Mouse (Mus musculus): Measurements from ENCODE around the gene Atp8b3.

Gene Atp8b3

GRCm38 (mm10) chr10:80538710-80539394, at the start of gene Atp8b3:
Gene Atp8b3, minus strand, starts transcription at chr10:80539124.
- DNase-seq (ENCODE audit: low read depth) = peak; percentile 99

DNA sequence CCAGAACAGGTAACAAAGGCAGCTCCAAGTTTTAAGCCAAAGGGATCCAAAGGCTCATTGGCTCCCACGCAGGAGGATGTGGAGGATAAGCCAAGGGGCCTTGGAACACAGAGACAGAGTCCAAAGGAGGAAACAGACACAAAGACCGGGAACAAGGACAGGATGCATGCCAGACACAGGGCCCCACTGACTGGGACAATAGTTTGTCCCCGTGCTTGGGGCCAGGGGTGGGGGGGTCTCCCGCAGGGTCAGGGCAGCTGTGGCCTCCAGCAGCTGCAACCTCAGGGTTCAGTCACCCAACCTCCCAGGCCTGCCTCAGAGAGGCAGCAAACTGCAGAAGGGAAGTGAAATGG, 48.4 kb upstream of the Atp8b3 start:
- DNase-seq (ENCODE audit: low read depth) = no peak

DNA sequence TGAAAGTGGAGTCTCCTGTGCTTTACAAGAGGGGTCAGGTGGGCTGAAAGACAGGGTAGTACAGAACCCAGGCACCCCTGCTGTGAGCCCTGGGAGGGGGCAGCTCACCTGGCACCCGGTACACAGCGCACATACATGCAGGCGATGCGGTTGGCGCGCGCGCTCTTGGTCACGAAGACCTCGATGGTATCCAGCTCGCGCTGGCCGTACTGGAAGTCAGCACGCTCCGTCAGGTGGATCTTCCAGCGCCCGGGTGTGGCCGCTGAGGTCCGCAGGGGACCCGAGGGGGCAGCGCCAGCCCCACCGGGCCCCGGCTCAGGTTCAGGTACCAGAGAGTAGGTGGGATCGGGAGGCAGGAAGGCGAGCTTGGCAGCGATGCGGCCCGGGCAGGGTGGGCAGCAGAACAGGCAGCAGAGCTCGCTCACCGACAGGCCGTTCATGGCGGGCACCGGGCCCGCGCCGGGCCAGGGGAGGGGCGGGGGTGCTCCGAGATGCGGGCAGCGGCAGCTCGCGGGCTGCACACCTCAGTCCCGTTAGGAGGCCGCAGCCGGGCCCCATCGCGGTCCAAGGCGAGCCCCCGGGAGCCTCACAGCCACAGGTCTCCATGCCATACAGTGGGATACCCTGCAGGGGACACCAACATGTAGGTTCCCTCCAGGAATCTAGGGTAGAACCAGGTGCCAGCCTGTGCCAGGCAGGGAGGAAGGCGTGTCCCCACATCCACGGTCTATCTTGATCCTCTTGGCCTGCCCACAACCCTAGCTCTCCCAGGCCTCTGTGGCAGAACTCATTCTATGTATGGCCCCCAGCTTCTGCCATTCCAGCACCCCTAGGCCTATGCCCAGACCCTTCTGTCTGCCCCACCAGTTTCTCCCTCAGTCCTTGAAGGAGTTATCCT, 47.7 kb upstream of the Atp8b3 start:
- no peak for DNase-seq (ENCODE audit: low read depth)

GRCm38 (mm10) chr10:80585581-80585980, 46.7 kb upstream of the Atp8b3 start:
- no peak for DNase-seq (ENCODE audit: low read depth)

DNA sequence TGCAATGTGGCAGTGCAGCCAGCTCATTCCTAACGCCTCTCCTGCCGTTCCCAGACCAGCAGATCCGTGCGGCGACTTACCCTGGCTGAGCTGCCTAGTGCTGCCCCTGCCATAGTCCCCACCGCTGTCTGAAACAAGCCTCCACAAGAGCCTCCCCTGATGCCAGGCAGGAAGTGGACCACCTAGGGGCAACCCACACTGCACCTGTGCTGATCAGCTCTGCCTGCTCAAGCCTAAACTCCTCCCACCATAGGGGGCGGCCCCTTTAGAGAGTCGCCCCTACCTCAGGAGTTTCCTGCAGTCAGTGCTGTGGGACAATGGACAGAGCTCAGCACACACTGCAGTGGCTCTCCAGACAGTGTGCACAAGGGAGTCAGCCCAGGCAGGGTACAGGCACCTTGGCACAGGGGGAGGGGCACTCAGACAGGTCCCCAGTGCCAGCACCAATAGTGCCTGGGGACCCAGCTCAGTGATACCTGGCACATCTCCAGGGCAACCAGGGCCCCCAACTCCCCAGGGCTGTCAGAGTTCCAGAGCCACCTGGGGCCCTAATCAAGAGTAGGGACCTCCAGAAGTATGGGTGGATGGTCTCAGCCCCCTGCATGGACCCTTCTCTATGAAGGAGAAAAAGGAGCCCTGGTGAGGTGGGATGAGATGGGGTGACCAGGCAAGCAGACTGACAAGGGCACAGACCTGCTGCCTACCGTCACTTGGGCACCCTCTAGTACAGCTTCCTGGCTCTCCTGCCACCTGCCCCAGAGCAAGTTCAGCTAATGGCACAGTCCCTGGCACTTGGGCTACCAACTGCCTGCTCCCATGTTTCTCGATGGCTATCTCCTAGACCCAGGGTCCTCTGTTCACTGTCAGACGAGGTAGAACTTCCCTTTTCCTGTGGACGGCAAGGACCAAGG, 46.0 kb upstream of the Atp8b3 start:
- DNase-seq (ENCODE audit: low read depth) = no peak

- no peak for DNase-seq (ENCODE audit: low read depth)
These were observed 45.1 kb upstream of the Atp8b3 start for GRCm38 (mm10) chr10:80584045-80584488.

GRCm38 (mm10) chr10:80583047-80583446, 44.1 kb upstream of the Atp8b3 start:
- DNase-seq (ENCODE audit: low read depth) = no peak

GRCm38 (mm10) chr10:80578911-80579310, 40.0 kb upstream of the Atp8b3 start:
- DNase-seq (ENCODE audit: low read depth) = peak; percentile 82

GRCm38 (mm10) chr10:80578131-80578750, 39.3 kb upstream of the Atp8b3 start:
- DNase-seq (ENCODE audit: low read depth) = peak; percentile 79

DNA sequence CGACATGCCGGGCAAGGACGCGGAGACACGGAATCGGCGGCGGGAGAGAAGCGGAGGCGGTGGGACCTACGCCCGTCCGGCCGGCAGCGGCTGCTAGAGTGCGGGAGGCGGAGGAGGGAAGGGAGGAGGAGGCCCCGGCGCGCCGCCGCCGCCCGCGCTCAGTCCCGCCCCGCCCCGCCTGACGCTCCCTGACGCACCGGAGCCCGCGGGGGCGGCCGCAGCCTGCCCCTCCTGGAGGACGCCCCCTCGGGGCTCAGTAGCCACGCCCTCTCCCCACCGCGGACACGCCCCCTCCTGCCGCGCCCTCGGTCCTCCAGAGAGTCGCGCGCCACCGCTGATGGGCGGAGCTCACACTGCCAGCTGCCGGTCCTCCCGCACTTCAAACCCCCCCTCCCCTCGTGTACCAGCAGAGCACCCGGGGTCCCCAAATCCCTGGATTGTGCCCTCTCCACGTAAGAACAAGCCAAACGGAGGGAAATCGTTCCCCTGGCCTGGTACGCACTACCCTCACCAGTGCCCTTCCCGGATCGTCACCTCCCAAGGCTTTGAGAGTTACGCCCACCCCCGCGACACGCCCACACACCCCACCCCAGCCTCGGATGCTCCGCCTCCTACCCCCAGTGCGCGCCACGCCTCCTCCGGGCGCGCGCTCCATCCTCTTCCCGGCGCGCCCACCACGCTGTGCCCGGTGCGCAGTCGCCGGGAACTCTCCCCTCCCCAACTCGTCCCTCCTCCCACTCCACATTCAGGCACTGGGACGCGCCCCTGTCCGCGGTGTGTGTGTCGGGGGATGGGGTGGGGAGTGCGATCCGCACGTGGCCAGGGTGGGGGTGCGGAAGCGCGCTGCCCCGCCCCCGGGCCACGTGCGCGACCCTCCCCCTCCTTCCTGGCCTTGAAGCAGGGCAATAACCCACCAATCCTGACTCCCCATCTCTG, 38.5 kb upstream of the Atp8b3 start, which contains the start of gene Klf16:
Gene Klf16 (minus strand): TSS at position 127 of the 936 bp plus-strand sequence.
- peak; percentile 94 for DNase-seq (ENCODE audit: low read depth)

DNA sequence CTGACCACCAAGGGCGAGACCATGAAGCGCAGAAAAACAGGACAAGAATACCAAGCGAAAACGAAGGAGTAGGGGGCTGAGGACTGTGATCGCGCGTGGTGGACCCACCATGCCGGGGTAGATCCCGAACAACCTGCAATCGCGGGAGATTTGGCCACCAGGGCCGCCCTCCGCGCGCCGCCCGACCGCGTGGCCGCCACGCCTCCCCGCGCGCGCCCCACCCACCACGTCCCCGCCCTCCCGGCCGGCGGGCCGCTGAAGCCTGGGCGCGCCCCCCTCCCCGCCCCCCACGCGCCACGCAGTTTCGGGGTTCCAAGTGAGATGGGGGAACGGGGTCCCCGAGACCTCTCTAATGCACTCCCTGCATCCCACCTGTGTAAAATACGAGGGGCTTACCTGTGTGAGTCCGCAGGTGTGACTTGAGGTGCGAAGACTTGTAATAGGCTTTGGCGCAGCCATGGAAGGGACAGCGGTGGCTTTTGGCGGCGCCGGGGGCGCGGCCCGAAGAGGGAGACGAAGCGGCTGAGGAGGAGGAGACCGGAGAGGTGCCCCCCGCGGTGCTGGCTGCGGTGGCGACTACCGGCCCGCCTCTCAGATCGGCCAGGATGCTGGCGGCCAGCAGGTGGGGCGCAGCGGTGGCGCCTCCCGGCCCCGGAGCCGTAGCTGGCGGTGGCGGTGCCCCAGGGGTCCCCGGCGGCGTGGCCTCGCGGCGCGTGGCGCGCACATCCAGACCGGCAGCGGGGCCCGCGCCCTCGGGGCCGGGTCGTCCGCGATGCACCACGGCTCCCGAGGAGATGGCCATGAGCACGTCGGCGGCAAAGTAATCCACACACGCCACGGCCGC, 37.6 kb upstream of the Atp8b3 start:
- no peak for DNase-seq (ENCODE audit: low read depth)

GRCm38 (mm10) chr10:80575925-80576324, 37.0 kb upstream of the Atp8b3 start:
- no peak for DNase-seq (ENCODE audit: low read depth)

DNA sequence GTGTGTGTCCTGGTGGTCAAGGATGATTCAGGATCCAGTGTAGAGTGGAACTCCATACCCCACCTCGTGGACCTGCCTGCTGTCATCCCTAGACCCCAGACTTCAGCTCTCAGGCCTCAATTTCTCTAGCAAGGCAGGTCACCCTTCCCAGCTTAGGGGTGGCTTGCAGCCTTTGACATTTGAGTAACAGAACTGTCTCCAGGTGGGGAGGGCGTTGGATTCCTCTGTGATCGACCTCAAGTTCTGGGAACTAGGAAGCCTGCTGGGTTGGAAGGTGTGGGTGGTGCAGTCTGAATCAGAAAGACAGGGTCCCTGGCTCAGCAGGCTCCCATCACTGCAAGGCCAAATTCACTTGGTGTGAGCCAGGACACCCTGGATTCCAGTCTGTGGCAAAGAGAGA, 36.0 kb upstream of the Atp8b3 start:
- DNase-seq (ENCODE audit: low read depth) = no peak

GRCm38 (mm10) chr10:80573944-80574343, 35.0 kb upstream of the Atp8b3 start:
- DNase-seq (ENCODE audit: low read depth) = no peak

DNA sequence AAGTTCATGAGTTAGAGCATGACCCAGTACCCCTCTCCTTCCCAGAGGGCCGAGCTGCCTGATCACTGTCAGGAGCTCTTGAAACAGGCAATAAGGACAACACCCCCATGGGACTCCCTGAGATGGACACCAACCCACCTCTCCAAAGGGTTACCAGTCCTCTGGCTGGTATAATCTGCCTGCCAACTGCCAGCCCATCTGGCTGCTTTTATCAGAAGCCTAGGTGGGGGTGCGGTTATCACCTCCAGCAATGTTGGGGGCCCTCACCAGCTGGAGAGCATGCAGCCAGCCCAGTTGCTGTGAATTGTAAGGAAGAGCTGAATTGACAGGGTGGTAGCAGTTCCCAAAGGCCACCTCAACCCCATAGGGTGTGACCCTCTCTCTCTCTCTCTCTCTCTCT, 33.6 kb upstream of the Atp8b3 start:
- DNase-seq (ENCODE audit: low read depth) = no peak

DNA sequence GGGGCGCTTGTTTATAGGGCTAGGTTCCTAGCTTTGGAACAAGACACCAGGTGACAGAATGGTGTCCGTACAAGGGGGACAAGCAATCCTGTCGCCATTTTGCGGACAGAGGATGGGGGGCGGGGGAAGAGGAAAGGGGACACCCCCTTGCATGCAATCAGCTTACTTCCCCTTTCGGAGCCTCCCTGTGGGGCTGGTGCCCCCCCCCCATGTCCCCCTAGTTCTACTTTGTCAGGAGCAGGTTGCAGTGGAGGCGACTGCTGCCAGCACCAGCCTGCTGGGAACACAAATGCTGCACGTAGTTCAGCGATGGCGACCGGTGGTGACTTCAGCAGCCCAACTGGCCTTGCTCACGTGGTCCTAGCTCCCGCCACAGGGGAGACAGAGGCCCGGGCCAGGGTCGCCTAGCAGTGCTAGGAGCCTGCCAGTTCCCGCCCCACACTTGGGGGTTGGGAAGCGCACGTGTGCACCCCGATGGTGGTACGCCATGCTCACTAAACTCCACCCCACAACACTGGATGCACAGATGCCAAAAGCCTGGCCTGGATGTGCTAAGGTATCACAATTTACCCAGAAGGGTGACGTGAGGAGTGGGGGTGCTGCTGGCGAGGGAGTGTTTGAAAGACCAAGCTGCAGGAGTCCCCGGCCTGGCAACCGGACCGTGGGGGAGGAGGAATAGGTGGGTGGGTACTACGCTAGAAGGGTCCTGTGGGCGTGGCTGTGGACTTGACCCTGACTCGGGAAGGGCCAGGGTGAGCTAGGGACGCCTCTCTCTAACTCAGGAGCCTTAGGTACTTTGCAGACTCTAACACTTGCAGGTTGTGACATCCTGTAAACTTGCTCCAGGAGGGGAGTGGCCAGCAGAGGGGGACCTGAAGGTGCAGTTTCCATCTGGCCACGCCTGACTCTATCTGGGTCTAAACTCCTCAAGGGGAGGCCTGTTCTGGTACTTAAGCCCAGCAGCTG, 32.2 kb upstream of the Atp8b3 start:
- DNase-seq (ENCODE audit: low read depth) = no peak

GRCm38 (mm10) chr10:80570419-80570818, 31.5 kb upstream of the Atp8b3 start:
- DNase-seq (ENCODE audit: low read depth) = no peak

GRCm38 (mm10) chr10:80569664-80570066, 30.7 kb upstream of the Atp8b3 start:
- no peak for DNase-seq (ENCODE audit: low read depth)

Measured in c-Kit-positive CD71-negative TER-119-negative erythroid progenitor cells, embryonic 14.5 days (primary cell).